35 mouse cellular contexts compared by ENCODE assay signal in the genomic region with DNA sequence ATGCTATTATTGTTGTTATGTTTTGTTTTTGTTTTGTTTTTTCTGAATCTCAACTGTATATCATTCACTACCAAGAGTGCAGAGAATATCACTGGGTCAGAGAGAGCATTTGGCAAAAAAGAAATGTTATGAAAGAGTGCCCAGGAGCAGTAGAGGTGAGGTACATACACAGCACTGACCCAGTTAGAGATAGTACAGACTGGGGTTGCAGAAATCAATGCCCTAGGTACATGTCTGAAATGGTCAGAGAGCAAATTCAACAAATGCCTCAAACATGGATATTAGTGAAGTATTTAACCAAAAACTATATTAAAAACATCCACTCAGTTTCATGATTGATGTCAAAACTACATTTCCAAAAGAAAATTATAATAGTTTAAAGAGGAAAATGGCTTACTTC.
"Had no signal": no experiment of that assay in that cellular context is flagged by ENCODE, and none has a peak within 500 bp of the region (broad histone marks: within the 10 kb centered on the region; RNA-seq: fewer than 3 reads in every experiment).

No protein-coding gene starts in this region.

- H3K9ac ChIP-seq: heart, embryonic 12.5 days; heart, embryonic 13.5 days; heart, embryonic 15.5 days; hindbrain, embryonic 12.5 days; hindbrain, embryonic 13.5 days; hindbrain, embryonic 14.5 days; hindbrain, embryonic 15.5 days; intestine, embryonic 15.5 days; kidney, embryonic 15.5 days had no signal

- H3K36me3 ChIP-seq: heart, embryonic 10.5 days; heart, embryonic 12.5 days; heart, embryonic 13.5 days; heart, embryonic 15.5 days; hindbrain, embryonic 10.5 days; hindbrain, embryonic 12.5 days; hindbrain, embryonic 13.5 days; hindbrain, embryonic 15.5 days; intestine, embryonic 15.5 days; kidney, embryonic 15.5 days had no signal

- DNase-seq: heart, postnatal 10 days; heart, postnatal 14 days; heart, postnatal 36 days; heart, postnatal 4 days; kidney, adult 11 months; kidney, adult 18-20 months; kidney, adult 2 months; kidney, adult 8-10 months; kidney, adult 9 months; kidney, postnatal 10 days; kidney, postnatal 14 days; kidney, postnatal 25 days; kidney, postnatal 36 days; kidney, postnatal 4 days; layer of hippocampus, adult 9-11 months; layer of hippocampus, postnatal 36 days had no signal

- ATAC-seq: hindbrain, embryonic 16.5 days; hindbrain, postnatal 0 days; inflammation-experienced regulatory T-cells, adult 6 months; intestine, embryonic 15.5 days; intestine, embryonic 16.5 days; intestine, postnatal 0 days had no signal

- H3K27me3 ChIP-seq: heart, embryonic 12.5 days; heart, embryonic 13.5 days; heart, embryonic 15.5 days; hindbrain, embryonic 12.5 days; hindbrain, embryonic 13.5 days; hindbrain, embryonic 15.5 days; intestine, embryonic 15.5 days; kidney, embryonic 15.5 days had no signal

- H3K4me1 ChIP-seq: heart, embryonic 10.5 days; heart, embryonic 12.5 days; heart, embryonic 13.5 days; heart, embryonic 15.5 days; hindbrain, embryonic 10.5 days; hindbrain, embryonic 12.5 days; hindbrain, embryonic 13.5 days; intestine, embryonic 15.5 days; kidney, embryonic 15.5 days had no signal

- H3K4me3 ChIP-seq: heart, embryonic 10.5 days; heart, embryonic 12.5 days; heart, embryonic 13.5 days; heart, embryonic 15.5 days; hindbrain, embryonic 10.5 days; hindbrain, embryonic 12.5 days; hindbrain, embryonic 13.5 days; hindbrain, embryonic 15.5 days; intestine, embryonic 15.5 days; kidney, embryonic 15.5 days; layer of hippocampus, adult 2 months had no signal

- H3K9me3 ChIP-seq: heart, embryonic 10.5 days; heart, embryonic 15.5 days; hindbrain, embryonic 10.5 days; hindbrain, embryonic 12.5 days; hindbrain, embryonic 13.5 days; hindbrain, embryonic 15.5 days; intestine, embryonic 15.5 days; kidney, embryonic 15.5 days had no signal

- H3K4me2 ChIP-seq: heart, embryonic 11.5 days; heart, embryonic 12.5 days; heart, embryonic 13.5 days; heart, embryonic 15.5 days; hindbrain, embryonic 12.5 days; hindbrain, embryonic 13.5 days; hindbrain, embryonic 14.5 days; hindbrain, embryonic 15.5 days; intestine, embryonic 15.5 days; kidney, embryonic 15.5 days had no signal

- H3K27ac ChIP-seq: heart, embryonic 10.5 days; heart, embryonic 13.5 days; heart, embryonic 15.5 days; hindbrain, embryonic 10.5 days; hindbrain, embryonic 12.5 days; hindbrain, embryonic 13.5 days; hindbrain, embryonic 14.5 days; hindbrain, embryonic 15.5 days; hindbrain, postnatal 0 days; intestine, embryonic 15.5 days; kidney, embryonic 15.5 days; kidney, postnatal 0 days; layer of hippocampus, adult 2 months had no signal
